Mouse (Mus musculus): ENCODE results near the gene Ina. TPM values are rescaled to one million over a fixed set of nuclear protein-coding genes. Genes with fewer than 3 reads are reported as not detected.

Ina gene
- total and polyA plus RNA-seq, 3 experiments, result not detected

DNA sequence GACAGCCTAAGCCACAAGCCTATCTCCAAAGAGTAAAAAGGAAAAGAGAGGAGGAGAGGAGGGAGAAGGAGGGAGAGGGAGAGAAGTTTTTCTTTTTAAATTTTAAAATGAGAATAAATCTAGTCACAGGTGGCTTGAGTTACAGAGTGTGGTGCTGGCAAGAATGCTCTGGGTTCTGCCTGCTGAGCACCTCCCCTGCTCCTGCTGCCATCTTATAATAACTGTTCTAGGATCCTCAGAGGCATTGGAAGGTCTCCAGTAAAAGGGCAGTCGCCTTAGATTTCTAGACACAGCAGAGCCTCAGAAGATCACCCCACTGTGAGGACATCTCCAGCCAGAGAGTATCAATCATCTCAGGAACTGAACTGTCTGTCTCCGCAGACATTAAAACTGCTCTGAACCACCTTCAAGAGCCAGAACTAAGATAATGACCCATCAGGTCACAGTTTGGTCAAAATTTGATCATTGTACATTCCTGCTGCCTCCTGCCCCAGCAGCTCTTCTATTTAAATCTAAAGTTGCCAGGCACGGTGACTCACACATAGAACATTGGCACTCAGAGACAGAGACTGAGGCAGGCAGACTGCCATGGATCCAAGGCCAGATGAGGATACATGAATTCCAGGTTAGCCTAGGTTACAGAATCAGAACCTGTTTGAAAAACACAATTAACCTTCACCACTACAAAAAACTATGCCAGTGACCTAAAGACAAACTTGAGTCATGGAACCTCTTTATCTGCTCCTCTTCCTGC lies 26.4 kb downstream of the Ina start:
- H3K4me3 ChIP-seq (ENCODE audit: control insufficient read depth in 1 of 2, insufficient read depth in 1 of 2, low read depth in 2 of 2, low read length in 2 of 2), result no peak overlapping the region
- no peak overlapping the region for H3K9ac ChIP-seq (ENCODE audit: control insufficient read depth, low read depth, low read length, poor library complexity, severe bottlenecking)
- no peaks in the 10 kb centered on the region for H3K4me1 ChIP-seq (ENCODE audit: control insufficient read depth in 1 of 2, insufficient read depth in 2 of 2, low read length in 2 of 2)
- H3K36me3 ChIP-seq (ENCODE audit: control insufficient read depth in 1 of 2, insufficient read depth in 2 of 2, low read length in 2 of 2), result peaks cover 8 to 43% of the 10 kb centered on the region in 2 experiments
- no peaks in the 10 kb centered on the region for H3K79me2 ChIP-seq (ENCODE audit: control insufficient read depth, insufficient read depth, low read length, poor library complexity)
- no peak for DNase-seq (ENCODE audit: low read depth, low spot score)
- H3K27me3 ChIP-seq (ENCODE audit: control insufficient read depth in 1 of 2, insufficient read depth in 2 of 2, low read length in 2 of 2), result no peaks in the 10 kb centered on the region
- no peak for TF ChIP-seq MAZ (IDR thresholded peaks at IDR 0.05; ENCODE audit: low read depth, low read length)
- no peak for TF ChIP-seq NRF1 (IDR thresholded peaks at IDR 0.05; ENCODE audit: insufficient read depth, low read depth, low read length, poor library complexity, severe bottlenecking)
- TF ChIP-seq MEF2A (IDR thresholded peaks at IDR 0.05; ENCODE audit: extremely low read depth, insufficient replicate concordance, low read depth, low read length, poor library complexity, severe bottlenecking), result no peak
- TF ChIP-seq RAD21 (IDR thresholded peaks at IDR 0.05; ENCODE audit: low read depth, low read length), result no peak
- no peak for TF ChIP-seq POLR2AphosphoS2 (IDR thresholded peaks at IDR 0.05; ENCODE audit: low read length)
- TF ChIP-seq USF1 (IDR thresholded peaks at IDR 0.05; ENCODE audit: low read depth, low read length), result no peak
- no peak for TF ChIP-seq SMC3 (IDR thresholded peaks at IDR 0.05; ENCODE audit: low read depth, low read length)
- TF ChIP-seq GABPA (IDR thresholded peaks at IDR 0.05; ENCODE audit: low read depth, low read length), result no peak
- TF ChIP-seq HCFC1 (IDR thresholded peaks at IDR 0.05; ENCODE audit: low read depth, low read length), result no peak
- no peak for TF ChIP-seq MAX (IDR thresholded peaks at IDR 0.05; ENCODE audit: low read length)
- TF ChIP-seq NELFE (IDR thresholded peaks at IDR 0.05; ENCODE audit: low read depth, low read length), result no peak
- TF ChIP-seq USF2 (IDR thresholded peaks at IDR 0.05; ENCODE audit: borderline replicate concordance in 1 of 2, insufficient read depth in 1 of 2, low read depth in 1 of 2, low read length in 2 of 2), result no peak
- TF ChIP-seq MXI1 (IDR thresholded peaks at IDR 0.05; ENCODE audit: low read depth, low read length), result no peak
- TF ChIP-seq RCOR1 (IDR thresholded peaks at IDR 0.05; ENCODE audit: low read depth, low read length), result no peak
- no peak for TF ChIP-seq TAL1 (IDR thresholded peaks at IDR 0.05; ENCODE audit: low read length)
- no peak for TF ChIP-seq JUND (IDR thresholded peaks at IDR 0.05; ENCODE audit: low read depth, low read length)
- no peak for TF ChIP-seq UBTF (IDR thresholded peaks at IDR 0.05; ENCODE audit: borderline replicate concordance, insufficient read depth, low read depth, low read length)
- no peak for TF ChIP-seq ZNF384 (IDR thresholded peaks at IDR 0.05; ENCODE audit: low read depth, low read length)
- TF ChIP-seq CHD1 (IDR thresholded peaks at IDR 0.05; ENCODE audit: low read depth, low read length), result no peak
- TF ChIP-seq POLR2A (IDR thresholded peaks at IDR 0.05; ENCODE audit: control insufficient read depth in 1 of 2, insufficient read depth in 1 of 2, low read depth in 1 of 2, low read length in 2 of 2, poor library complexity in 1 of 2), result no peak
- no peak overlapping the region for H3K27ac ChIP-seq (ENCODE audit: control insufficient read depth, low read depth, low read length)
- no peaks in the 10 kb centered on the region for H3K9me3 ChIP-seq (replicated peaks; ENCODE audit: insufficient read depth, low read length)

Measured in MEL (cell line).